Mouse (Mus musculus) fat pad, adult 2 months (tissue): ENCODE results near the gene Chmp2a.

Experiments used
- DNase-seq: peaks from one replicate; pipeline ENCODE4 v3.0.0-alpha.2; 2011; ENCODE audit warnings: low read depth, low spot score; ENCODE audit errors: extremely low read depth

The Chmp2a gene

GRCm38 (mm10) chr7:13003380-13003779 lies 31.2 kb downstream of the Chmp2a start:
- DNase-seq: no peak

- no peak for DNase-seq
Observed at GRCm38 (mm10) chr7:13001584-13001983, 33.0 kb downstream of the Chmp2a start.

GRCm38 (mm10) chr7:12998851-12999250 lies 35.8 kb downstream of the Chmp2a start, which contains the start of gene Trim28:
Gene Trim28, plus strand, starts transcription at chr7:12999114.
- no peak for DNase-seq

- DNase-seq: no peak
Observed at GRCm38 (mm10) chr7:12998053-12998452, 36.6 kb downstream of the Chmp2a start, which contains the start of gene Slc27a5. Gene Slc27a5, minus strand, starts transcription at chr7:12998192.

GRCm38 (mm10) chr7:12997230-12997629 lies 37.4 kb downstream of the Chmp2a start:
- DNase-seq: no peak

- no peak for DNase-seq
Observed at GRCm38 (mm10) chr7:12995862-12996261, 38.7 kb downstream of the Chmp2a start.

- no peak for DNase-seq
Observed at GRCm38 (mm10) chr7:12993148-12993547, 41.5 kb downstream of the Chmp2a start.

- no peak for DNase-seq
Observed at GRCm38 (mm10) chr7:12992222-12992621, 42.4 kb downstream of the Chmp2a start.

- no peak for DNase-seq
Observed at GRCm38 (mm10) chr7:12987409-12988189, 47.0 kb downstream of the Chmp2a start.

GRCm38 (mm10) chr7:12986906-12987305 lies 47.7 kb downstream of the Chmp2a start:
- DNase-seq: no peak

GRCm38 (mm10) chr7:12985724-12986123 lies 48.9 kb downstream of the Chmp2a start:
- no peak for DNase-seq
